Mouse (Mus musculus) thymus, postnatal 10 days (tissue): ENCODE measurements around the gene Numb.

ENCODE experiments used
- DNase-seq, 2 experiments: peaks; one replicate each; pipeline ENCODE4 v3.0.0; 2021; ENCODE audit warnings: low spot score in 2 of 2

Numb gene

GRCm38 (mm10) chr12:83852512-83853213 is 69.1 kb downstream of the Numb start:
- DNase-seq, result no peak

GRCm38 (mm10) chr12:83850334-83850733 is 71.4 kb downstream of the Numb start:
- DNase-seq, result no peak

GRCm38 (mm10) chr12:83848595-83849231 is 73.0 kb downstream of the Numb start:
- no peak for DNase-seq

- no peak for DNase-seq
These were observed 73.9 kb downstream of the Numb start for GRCm38 (mm10) chr12:83847877-83848276.

- DNase-seq, result no peak
These were observed 78.9 kb downstream of the Numb start for GRCm38 (mm10) chr12:83842678-83843440.

- DNase-seq, result no peak
These were observed 80.1 kb downstream of the Numb start for GRCm38 (mm10) chr12:83841409-83842190.

- no peak for DNase-seq
These were observed 87.8 kb downstream of the Numb start for GRCm38 (mm10) chr12:83833979-83834378.

GRCm38 (mm10) chr12:83830424-83830823 is 91.3 kb downstream of the Numb start:
- no peak for DNase-seq

- DNase-seq, result no peak
These were observed 105.1 kb downstream of the Numb start for GRCm38 (mm10) chr12:83816616-83817015.

- DNase-seq, result no peak
These were observed 109.8 kb downstream of the Numb start for GRCm38 (mm10) chr12:83811901-83812300.

GRCm38 (mm10) chr12:83803641-83804040 is 118.1 kb downstream of the Numb start:
- DNase-seq, result no peak

GRCm38 (mm10) chr12:83800943-83801342 is 120.8 kb downstream of the Numb start:
- no peak for DNase-seq

GRCm38 (mm10) chr12:83798313-83798712 is 123.4 kb downstream of the Numb start:
- DNase-seq, result no peak

- DNase-seq, result no peak
These were observed 126.1 kb downstream of the Numb start for GRCm38 (mm10) chr12:83795586-83795985.

GRCm38 (mm10) chr12:83795051-83795450 is 126.7 kb downstream of the Numb start:
- no peak for DNase-seq

- no peak for DNase-seq
These were observed 128.9 kb downstream of the Numb start for GRCm38 (mm10) chr12:83792706-83793410.

- DNase-seq, result no peak
These were observed 130.0 kb downstream of the Numb start for GRCm38 (mm10) chr12:83791737-83792136.

GRCm38 (mm10) chr12:83790749-83791148 is 131.0 kb downstream of the Numb start:
- no peak for DNase-seq

- no peak for DNase-seq
These were observed 132.0 kb downstream of the Numb start for GRCm38 (mm10) chr12:83789781-83790140.

- DNase-seq, result no peak
These were observed 132.5 kb downstream of the Numb start for GRCm38 (mm10) chr12:83789051-83789780.

GRCm38 (mm10) chr12:83785305-83785704 is 136.4 kb downstream of the Numb start:
- no peak for DNase-seq
